Mouse (Mus musculus): ENCODE data around the gene Nav1. TPM values are rescaled to one million over a fixed set of nuclear protein-coding genes. Genes with fewer than 3 reads are reported as not detected.
A peak's percentile ranks its signal among the peaks of the same experiment; 100 is the strongest.

Gene Nav1
- polyA plus RNA-seq, 1 experiment from 2014 or later, result 3.2 TPM

GRCm38 (mm10) chr1:135590776-135591175, 16.3 kb downstream of the Nav1 start:
- peaks cover 21% of the 10 kb centered on the region for H3K27me3 ChIP-seq (replicated peaks)
- WGBS (ENCODE audit: insufficient replicate concordance), result 72% methylated on average over 9 of the region's 9 CpGs
- no peak overlapping the region for H3K9ac ChIP-seq
- H3K9me3 ChIP-seq (replicated peaks), result no peaks in the 10 kb centered on the region
- no peaks in the 10 kb centered on the region for H3K36me3 ChIP-seq
- no peak for ATAC-seq
- H3K4me3 ChIP-seq, result no peak overlapping the region
- peaks cover 12% of the 10 kb centered on the region for H3K4me1 ChIP-seq
- H3K4me2 ChIP-seq, result no peak overlapping the region
- H3K27ac ChIP-seq, result no peak overlapping the region

- Histone ChIP-seq H3K4me3 (no peak overlapping the region), H3K36me3 (no peaks in the 10 kb centered on the region), H3K9ac (no peak overlapping the region), H3K4me1 (peaks cover 22% of the 10 kb centered on the region), H3K4me2 (no peak overlapping the region), H3K9me3 (replicated peaks) (no peaks in the 10 kb centered on the region), H3K27me3 (replicated peaks) (peaks cover 39% of the 10 kb centered on the region), H3K27ac (no peak overlapping the region)
- no peak for ATAC-seq
- WGBS (ENCODE audit: insufficient replicate concordance), result 55% methylated on average over 3 of the region's 3 CpGs
Observed at GRCm38 (mm10) chr1:135588973-135589372, 18.1 kb downstream of the Nav1 start.

- peaks cover 57% of the 10 kb centered on the region for H3K27me3 ChIP-seq (replicated peaks)
Observed at GRCm38 (mm10) chr1:135586903-135587302, 20.2 kb downstream of the Nav1 start.

GRCm38 (mm10) chr1:135585573-135585972, 21.5 kb downstream of the Nav1 start:
- Histone ChIP-seq H3K4me2 (peak overlapping the region; percentile 78), H3K9ac (peak overlapping the region; percentile 34; the same call in 1 of the 2 replicates), H3K4me1 (peaks cover 27% of the 10 kb centered on the region)

More at GRCm38 (mm10) chr1:135586903-135587302, 20.2 kb downstream of the Nav1 start:
- Histone ChIP-seq H3K4me1 (peaks cover 27% of the 10 kb centered on the region), H3K4me3 (no peak overlapping the region), H3K36me3 (no peaks in the 10 kb centered on the region), H3K27ac (no peak overlapping the region), H3K9me3 (replicated peaks) (no peaks in the 10 kb centered on the region), H3K4me2 (no peak overlapping the region), H3K9ac (no peak overlapping the region)
- peak; percentile 27; the same call in 1 of the 2 replicates for ATAC-seq

GRCm38 (mm10) chr1:135584587-135585541, 22.2 kb downstream of the Nav1 start:
- peak overlapping the region; percentile 53 for H3K4me3 ChIP-seq
- peaks cover 59% of the 10 kb centered on the region for H3K27me3 ChIP-seq (replicated peaks)
- no peaks in the 10 kb centered on the region for H3K36me3 ChIP-seq
- H3K4me2 ChIP-seq, result peak overlapping the region; percentile 78
- no peak overlapping the region; the same call in 1 of the 2 replicates for H3K27ac ChIP-seq
- no peaks in the 10 kb centered on the region for H3K9me3 ChIP-seq (replicated peaks)
- H3K4me1 ChIP-seq, result peaks cover 27% of the 10 kb centered on the region
- 9% methylated on average over 73 of the region's 73 CpGs for WGBS (ENCODE audit: insufficient replicate concordance)
- no peak for ATAC-seq
- peak overlapping the region; percentile 34; the same call in 1 of the 2 replicates for H3K9ac ChIP-seq

More at GRCm38 (mm10) chr1:135585573-135585972, 21.5 kb downstream of the Nav1 start:
- no peaks in the 10 kb centered on the region for H3K36me3 ChIP-seq
- peak overlapping the region; percentile 53 for H3K4me3 ChIP-seq
- no peaks in the 10 kb centered on the region for H3K9me3 ChIP-seq (replicated peaks)
- ATAC-seq, result no peak
- H3K27me3 ChIP-seq (replicated peaks), result peaks cover 57% of the 10 kb centered on the region
- H3K27ac ChIP-seq, result no peak overlapping the region; the same call in 1 of the 2 replicates
- WGBS (ENCODE audit: insufficient replicate concordance), result 2% methylated on average over 19 of the region's 19 CpGs

- no peaks in the 10 kb centered on the region for H3K9me3 ChIP-seq (replicated peaks)
- no peaks in the 10 kb centered on the region for H3K36me3 ChIP-seq
- peaks cover 61% of the 10 kb centered on the region for H3K27me3 ChIP-seq (replicated peaks)
- no peak overlapping the region for H3K9ac ChIP-seq
- 43% methylated on average over 21 of the region's 21 CpGs for WGBS (ENCODE audit: insufficient replicate concordance)
- H3K4me2 ChIP-seq, result peak overlapping the region; percentile 78
- H3K4me3 ChIP-seq, result peak overlapping the region; percentile 53
- no peak overlapping the region for H3K27ac ChIP-seq
- peaks cover 27% of the 10 kb centered on the region for H3K4me1 ChIP-seq
- ATAC-seq, result no peak
Observed at GRCm38 (mm10) chr1:135583678-135584515, 23.2 kb downstream of the Nav1 start.

- H3K9ac ChIP-seq, result no peak overlapping the region
- H3K9me3 ChIP-seq (replicated peaks), result no peaks in the 10 kb centered on the region
- H3K27me3 ChIP-seq (replicated peaks), result peaks cover 61% of the 10 kb centered on the region
- no peak overlapping the region for H3K27ac ChIP-seq
- peak overlapping the region; percentile 78 for H3K4me2 ChIP-seq
- ATAC-seq, result no peak
- peak overlapping the region; percentile 53 for H3K4me3 ChIP-seq
- no peaks in the 10 kb centered on the region for H3K36me3 ChIP-seq
- 46% methylated on average over 15 of the region's 15 CpGs for WGBS (ENCODE audit: insufficient replicate concordance)
- H3K4me1 ChIP-seq, result peaks cover 27% of the 10 kb centered on the region
Observed at GRCm38 (mm10) chr1:135583081-135583677, 23.9 kb downstream of the Nav1 start.

- no peak overlapping the region for H3K4me2 ChIP-seq
- H3K4me3 ChIP-seq, result no peak overlapping the region
- WGBS (ENCODE audit: insufficient replicate concordance), result 61% methylated on average over 8 of the region's 8 CpGs
- H3K27me3 ChIP-seq (replicated peaks), result peaks cover 42% of the 10 kb centered on the region
- no peak for ATAC-seq
- H3K9ac ChIP-seq, result no peak overlapping the region
- peaks cover 17% of the 10 kb centered on the region for H3K4me1 ChIP-seq
- no peaks in the 10 kb centered on the region for H3K9me3 ChIP-seq (replicated peaks)
- no peaks in the 10 kb centered on the region for H3K36me3 ChIP-seq
- no peak overlapping the region for H3K27ac ChIP-seq
Observed at GRCm38 (mm10) chr1:135581001-135581400, 26.1 kb downstream of the Nav1 start.

GRCm38 (mm10) chr1:135579111-135579510, 28.0 kb downstream of the Nav1 start:
- Histone ChIP-seq H3K36me3 (no peaks in the 10 kb centered on the region), H3K4me2 (no peak overlapping the region), H3K9me3 (replicated peaks) (no peaks in the 10 kb centered on the region), H3K4me1 (0 out of 2 replicates have a peak, but pooled peaks cover 5% of the 10 kb centered on the region), H3K27ac (no peak overlapping the region), H3K9ac (no peak overlapping the region), H3K4me3 (no peak overlapping the region), H3K27me3 (replicated peaks) (peaks cover 23% of the 10 kb centered on the region)
- ATAC-seq, result no peak
- 57% methylated on average over 3 of the region's 3 CpGs for WGBS (ENCODE audit: insufficient replicate concordance)

GRCm38 (mm10) chr1:135577793-135578192, 29.3 kb downstream of the Nav1 start:
- Histone ChIP-seq H3K9ac (no peak overlapping the region), H3K4me3 (no peak overlapping the region), H3K9me3 (replicated peaks) (no peaks in the 10 kb centered on the region), H3K36me3 (no peaks in the 10 kb centered on the region), H3K27me3 (replicated peaks) (peaks cover 10% of the 10 kb centered on the region; the same call in 1 of the 2 replicates), H3K27ac (no peak overlapping the region), H3K4me2 (no peak overlapping the region), H3K4me1 (no peaks in the 10 kb centered on the region)
- 59% methylated on average over 2 of the region's 2 CpGs for WGBS (ENCODE audit: insufficient replicate concordance)
- ATAC-seq, result no peak

- 77% methylated on average over 1 of the region's 1 CpGs for WGBS (ENCODE audit: insufficient replicate concordance)
- H3K4me2 ChIP-seq, result no peak overlapping the region
- H3K4me3 ChIP-seq, result no peak overlapping the region
- ATAC-seq, result no peak
- H3K9me3 ChIP-seq (replicated peaks), result no peaks in the 10 kb centered on the region
- H3K27ac ChIP-seq, result no peak overlapping the region
- H3K4me1 ChIP-seq, result no peaks in the 10 kb centered on the region
- 0 out of 2 replicates have a peak, but pooled peaks cover 4% of the 10 kb centered on the region for H3K27me3 ChIP-seq (replicated peaks)
- no peaks in the 10 kb centered on the region for H3K36me3 ChIP-seq
- no peak overlapping the region for H3K9ac ChIP-seq
Observed at GRCm38 (mm10) chr1:135575393-135575792, 31.7 kb downstream of the Nav1 start.

All from liver, embryonic 12.5 days (tissue).